Mouse (Mus musculus): ENCODE data around the gene Dnajb5. TPM values are rescaled to one million over a fixed set of nuclear protein-coding genes. Genes with fewer than 3 reads are reported as not detected.
A peak's percentile ranks its signal among the peaks of the same experiment; 100 is the strongest.

Gene Dnajb5
- polyA plus RNA-seq, 1 experiment: 5.3 TPM

GRCm38 (mm10) chr4:42959382-42959781, 9.8 kb downstream of the Dnajb5 start:
- no peak overlapping the region for H3ac ChIP-seq (ENCODE audit: control insufficient read depth, insufficient read length, low read depth)
- TF ChIP-seq MYOD1 (IDR thresholded peaks at IDR 0.05; ENCODE audit: control insufficient read depth, insufficient read length, low read depth): no peak
- no peak for TF ChIP-seq MAX (IDR thresholded peaks at IDR 0.05)
- no peak for TF ChIP-seq CTCF (IDR thresholded peaks at IDR 0.05; ENCODE audit: control insufficient read depth, insufficient read depth, insufficient read length)
- TF ChIP-seq USF1 (IDR thresholded peaks at IDR 0.05; ENCODE audit: low read depth): no peak
- TF ChIP-seq CEBPB (IDR thresholded peaks at IDR 0.05; ENCODE audit: low read depth): no peak
- no peak for TF ChIP-seq MYOG (IDR thresholded peaks at IDR 0.05; ENCODE audit: control insufficient read depth, extremely low read depth, insufficient read length)
- TF ChIP-seq FOSL1 (IDR thresholded peaks at IDR 0.05; ENCODE audit: insufficient read depth, low read length, poor library complexity, severe bottlenecking): no peak

GRCm38 (mm10) chr4:42961592-42961991, 12.0 kb downstream of the Dnajb5 start:
- H3K36me3 ChIP-seq (ENCODE audit: control insufficient read depth, insufficient read depth): no peaks in the 10 kb centered on the region
- H3K79me3 ChIP-seq (ENCODE audit: low read depth): no peaks in the 10 kb centered on the region
- H3ac ChIP-seq (ENCODE audit: control insufficient read depth, insufficient read length, low read depth): no peak overlapping the region
- TF ChIP-seq CTCF (IDR thresholded peaks at IDR 0.05; ENCODE audit: control insufficient read depth, insufficient read depth, insufficient read length) (peak; percentile 35), MAX (IDR thresholded peaks at IDR 0.05) (no peak)
- H3K27me3 ChIP-seq (ENCODE audit: control insufficient read depth, insufficient read depth, insufficient read length): no peaks in the 10 kb centered on the region
- no peaks in the 10 kb centered on the region for H3K79me2 ChIP-seq (ENCODE audit: control insufficient read depth, insufficient read depth)
- H3K4me3 ChIP-seq (ENCODE audit: insufficient read depth, poor library complexity, severe bottlenecking): no peak overlapping the region

More at GRCm38 (mm10) chr4:42959382-42959781, 9.8 kb downstream of the Dnajb5 start:
- Histone ChIP-seq H3K79me2 (ENCODE audit: control insufficient read depth, insufficient read depth) (no peaks in the 10 kb centered on the region), H3K4me3 (ENCODE audit: insufficient read depth, poor library complexity, severe bottlenecking) (no peak overlapping the region), H3K27me3 (ENCODE audit: control insufficient read depth, insufficient read depth, insufficient read length) (no peaks in the 10 kb centered on the region), H3K36me3 (ENCODE audit: control insufficient read depth, insufficient read depth) (no peaks in the 10 kb centered on the region), H3K79me3 (ENCODE audit: low read depth) (no peaks in the 10 kb centered on the region)

GRCm38 (mm10) chr4:42963480-42963879, 13.9 kb downstream of the Dnajb5 start:
- no peak overlapping the region for H3ac ChIP-seq (ENCODE audit: control insufficient read depth, insufficient read length, low read depth)
- no peaks in the 10 kb centered on the region for H3K79me3 ChIP-seq (ENCODE audit: low read depth)
- H3K36me3 ChIP-seq (ENCODE audit: control insufficient read depth, insufficient read depth): no peaks in the 10 kb centered on the region
- no peaks in the 10 kb centered on the region for H3K79me2 ChIP-seq (ENCODE audit: control insufficient read depth, insufficient read depth)
- no peak overlapping the region for H3K4me3 ChIP-seq (ENCODE audit: insufficient read depth, poor library complexity, severe bottlenecking)
- TF ChIP-seq USF1 (IDR thresholded peaks at IDR 0.05; ENCODE audit: low read depth): no peak
- no peak for TF ChIP-seq MYOG (IDR thresholded peaks at IDR 0.05; ENCODE audit: control insufficient read depth, extremely low read depth, insufficient read length)
- TF ChIP-seq MYOD1 (IDR thresholded peaks at IDR 0.05; ENCODE audit: control insufficient read depth, insufficient read length, low read depth): no peak
- no peak for TF ChIP-seq FOSL1 (IDR thresholded peaks at IDR 0.05; ENCODE audit: insufficient read depth, low read length, poor library complexity, severe bottlenecking)
- TF ChIP-seq MAX (IDR thresholded peaks at IDR 0.05): no peak
- TF ChIP-seq CTCF (IDR thresholded peaks at IDR 0.05; ENCODE audit: control insufficient read depth, insufficient read depth, insufficient read length): no peak
- TF ChIP-seq CEBPB (IDR thresholded peaks at IDR 0.05; ENCODE audit: low read depth): no peak
- H3K27me3 ChIP-seq (ENCODE audit: control insufficient read depth, insufficient read depth, insufficient read length): no peaks in the 10 kb centered on the region

GRCm38 (mm10) chr4:42965039-42965719, 15.6 kb downstream of the Dnajb5 start:
- Histone ChIP-seq H3K27me3 (ENCODE audit: control insufficient read depth, insufficient read depth, insufficient read length) (no peaks in the 10 kb centered on the region), H3K4me3 (ENCODE audit: insufficient read depth, poor library complexity, severe bottlenecking) (no peak overlapping the region)
- TF ChIP-seq MAX (IDR thresholded peaks at IDR 0.05): no peak
- no peak for TF ChIP-seq USF1 (IDR thresholded peaks at IDR 0.05; ENCODE audit: low read depth)
- no peak for TF ChIP-seq MYOD1 (IDR thresholded peaks at IDR 0.05; ENCODE audit: control insufficient read depth, insufficient read length, low read depth)
- no peak for TF ChIP-seq FOSL1 (IDR thresholded peaks at IDR 0.05; ENCODE audit: insufficient read depth, low read length, poor library complexity, severe bottlenecking)
- no peak for TF ChIP-seq CEBPB (IDR thresholded peaks at IDR 0.05; ENCODE audit: low read depth)
- TF ChIP-seq CTCF (IDR thresholded peaks at IDR 0.05; ENCODE audit: control insufficient read depth, insufficient read depth, insufficient read length): no peak
- no peak for TF ChIP-seq MYOG (IDR thresholded peaks at IDR 0.05; ENCODE audit: control insufficient read depth, extremely low read depth, insufficient read length)

GRCm38 (mm10) chr4:42969304-42969703, 19.7 kb downstream of the Dnajb5 start, which contains the start of gene 1700022I11Rik:
Gene 1700022I11Rik, plus strand, starts transcription at chr4:42969604.
- H3K79me3 ChIP-seq (ENCODE audit: low read depth): no peaks in the 10 kb centered on the region
- H3ac ChIP-seq (ENCODE audit: control insufficient read depth, insufficient read length, low read depth): no peak within 1 kb of the TSS
- no peaks in the 10 kb centered on the region for H3K27me3 ChIP-seq (ENCODE audit: control insufficient read depth, insufficient read depth, insufficient read length)
- no peak for TF ChIP-seq MYOD1 (IDR thresholded peaks at IDR 0.05; ENCODE audit: control insufficient read depth, insufficient read length, low read depth)
- no peak for TF ChIP-seq USF1 (IDR thresholded peaks at IDR 0.05; ENCODE audit: low read depth)
- TF ChIP-seq CTCF (IDR thresholded peaks at IDR 0.05; ENCODE audit: control insufficient read depth, insufficient read depth, insufficient read length): no peak
- no peak for TF ChIP-seq FOSL1 (IDR thresholded peaks at IDR 0.05; ENCODE audit: insufficient read depth, low read length, poor library complexity, severe bottlenecking)
- no peak for TF ChIP-seq MAX (IDR thresholded peaks at IDR 0.05)
- no peak for TF ChIP-seq CEBPB (IDR thresholded peaks at IDR 0.05; ENCODE audit: low read depth)
- no peak for TF ChIP-seq MYOG (IDR thresholded peaks at IDR 0.05; ENCODE audit: control insufficient read depth, extremely low read depth, insufficient read length)
- H3K79me2 ChIP-seq (ENCODE audit: control insufficient read depth, insufficient read depth): no peaks in the 10 kb centered on the region
- no peaks in the 10 kb centered on the region for H3K36me3 ChIP-seq (ENCODE audit: control insufficient read depth, insufficient read depth)
- H3K4me3 ChIP-seq (ENCODE audit: insufficient read depth, poor library complexity, severe bottlenecking): no peak within 1 kb of the TSS

More at GRCm38 (mm10) chr4:42965039-42965719, 15.6 kb downstream of the Dnajb5 start:
- H3K79me3 ChIP-seq (ENCODE audit: low read depth): no peaks in the 10 kb centered on the region
- no peaks in the 10 kb centered on the region for H3K79me2 ChIP-seq (ENCODE audit: control insufficient read depth, insufficient read depth)
- H3K36me3 ChIP-seq (ENCODE audit: control insufficient read depth, insufficient read depth): no peaks in the 10 kb centered on the region
- no peak overlapping the region for H3ac ChIP-seq (ENCODE audit: control insufficient read depth, insufficient read length, low read depth)
